ENCODE assay signal across 8 mouse cellular contexts in genomic region chr2:73566989-73567605, GRCm38 (mm10). TPM values are rescaled to one million over a fixed set of nuclear protein-coding genes. Genes with fewer than 3 reads are reported as not detected.
DNase-seq lines count a peak whose midpoint lies in the region; ATAC-seq and TF ChIP-seq lines count a peak whose summit lies in the region.

No protein-coding gene starts in this region.

- peak; percentile 53 to 59 for DNase-seq in cerebellum, adult 18-20 months
- DNase-seq in cerebellum, adult 11-12 months: no peak
- DNase-seq in R1 (ENCODE audit: low read depth, low spot score): peak; percentile 69
- DNase-seq in embryonic facial prominence, embryonic 11.5 days (ENCODE audit: low spot score): peak; percentile 83
- peak; percentile 79 for DNase-seq in heart, postnatal 0 days (ENCODE audit: low spot score)
- peak; percentile 71 to 77 for DNase-seq in kidney, postnatal 25 days
- peak; percentile 76 for DNase-seq in lung, postnatal 14 days
- peak; percentile 24 for DNase-seq in skeletal muscle tissue, adult 2 months (ENCODE audit: low read depth, low spot score)

- 0 out of 2 replicates have a peak, but pooled peaks cover 2% of the 10 kb centered on the region for H3K4me1 ChIP-seq in embryonic facial prominence, embryonic 11.5 days (ENCODE audit: control insufficient read depth, insufficient read depth, low read length)
- H3K4me1 ChIP-seq in heart, postnatal 0 days (ENCODE audit: control insufficient read depth, insufficient read depth): no peaks in the 10 kb centered on the region

- no peak overlapping the region for H3K4me2 ChIP-seq in embryonic facial prominence, embryonic 11.5 days (ENCODE audit: low read depth, low read length)
- peak overlapping the region; percentile 61 for H3K4me2 ChIP-seq in heart, postnatal 0 days (ENCODE audit: low read depth, low read length)

- no peaks in the 10 kb centered on the region for H3K27me3 ChIP-seq in embryonic facial prominence, embryonic 11.5 days (ENCODE audit: control insufficient read depth, insufficient read depth, low read length)
- H3K27me3 ChIP-seq in heart, postnatal 0 days (ENCODE audit: control insufficient read depth, insufficient read depth, low read length): no peaks in the 10 kb centered on the region

- H3K27ac ChIP-seq in embryonic facial prominence, embryonic 11.5 days (replicated peaks; ENCODE audit: low read depth, low read length): no peak overlapping the region
- no peak overlapping the region for H3K27ac ChIP-seq in heart, postnatal 0 days (ENCODE audit: low read depth)

- no peak for TF ChIP-seq EP300 in heart, postnatal 0 days (IDR thresholded peaks at IDR 0.05; ENCODE audit: low read depth)

- H3K4me3 ChIP-seq in embryonic facial prominence, embryonic 11.5 days (ENCODE audit: low read depth, low read length): no peak overlapping the region
- peak overlapping the region; percentile 38 for H3K4me3 ChIP-seq in heart, postnatal 0 days (ENCODE audit: low read depth, low read length)

- H3K9me3 ChIP-seq in embryonic facial prominence, embryonic 11.5 days (replicated peaks; ENCODE audit: control insufficient read depth, low read length): no peaks in the 10 kb centered on the region
- H3K9me3 ChIP-seq in heart, postnatal 0 days (replicated peaks; ENCODE audit: control insufficient read depth, low read length): no peaks in the 10 kb centered on the region

- 18% methylated on average over 8 of the region's 8 CpGs for WGBS in embryonic facial prominence, embryonic 11.5 days
- WGBS in heart, postnatal 0 days: 13% methylated on average over 8 of the region's 8 CpGs

- no peak for ATAC-seq in embryonic facial prominence, embryonic 11.5 days (replicated peaks; ENCODE audit: insufficient number of reproducible peaks, low FRiP score, low TSS enrichment, low read depth)
- peak; percentile 75 for ATAC-seq in heart, postnatal 0 days (ENCODE audit: insufficient read depth, low read depth)

- TF ChIP-seq CTCF in heart, postnatal 0 days (IDR thresholded peaks at IDR 0.05; ENCODE audit: low read depth): peak; percentile 88

- H3K36me3 ChIP-seq in embryonic facial prominence, embryonic 11.5 days (replicated peaks; ENCODE audit: control insufficient read depth, insufficient read depth, low read depth, low read length): no peaks in the 10 kb centered on the region
- H3K36me3 ChIP-seq in heart, postnatal 0 days (replicated peaks; ENCODE audit: control insufficient read depth, insufficient read depth, low read length): no peaks in the 10 kb centered on the region

- H3K9ac ChIP-seq in embryonic facial prominence, embryonic 11.5 days (replicated peaks; ENCODE audit: low read length): no peak overlapping the region
- H3K9ac ChIP-seq in heart, postnatal 0 days (replicated peaks; ENCODE audit: low read depth, low read length): no peak overlapping the region

RNA-seq across cellular contexts. Expression of gene Chrna1, which starts 13.0 kb away (rescaled TPM):
- 0.88 and 1.2 TPM in 2 replicates for polyA plus RNA-seq in embryonic facial prominence, embryonic 11.5 days (2014; fragmentation: Nextera tagmentation; extraction: Ambion mirVana)
- total RNA-seq in heart, postnatal 0 days (2014; rRNA removed; ENCODE audit: low replicate concordance): not detected in 2 replicates
- 0.03 and 0.05 TPM in 2 replicates for polyA plus RNA-seq in heart, postnatal 0 days (2015; fragmentation: Nextera tagmentation; extraction: Ambion mirVana)

RNA-seq across cellular contexts. Expression of gene Wipf1, which starts 37.6 kb away (rescaled TPM):
- 15.9 and 17.5 TPM in 2 replicates for polyA plus RNA-seq in embryonic facial prominence, embryonic 11.5 days (2014; fragmentation: Nextera tagmentation; extraction: Ambion mirVana)
- 1.7 and 20.3 TPM in 2 replicates for total RNA-seq in heart, postnatal 0 days (2014; rRNA removed; ENCODE audit: low replicate concordance)
- 2.9 and 3.1 TPM in 2 replicates for polyA plus RNA-seq in heart, postnatal 0 days (2015; fragmentation: Nextera tagmentation; extraction: Ambion mirVana)
